Mouse (Mus musculus): ENCODE measurements around the gene Tbx4. TPM values are rescaled to one million over a fixed set of nuclear protein-coding genes. Genes with fewer than 3 reads are reported as not detected.

Tbx4 gene
- polyA plus RNA-seq, 1 experiment from 2014 or later: 0.04 TPM

DNA sequence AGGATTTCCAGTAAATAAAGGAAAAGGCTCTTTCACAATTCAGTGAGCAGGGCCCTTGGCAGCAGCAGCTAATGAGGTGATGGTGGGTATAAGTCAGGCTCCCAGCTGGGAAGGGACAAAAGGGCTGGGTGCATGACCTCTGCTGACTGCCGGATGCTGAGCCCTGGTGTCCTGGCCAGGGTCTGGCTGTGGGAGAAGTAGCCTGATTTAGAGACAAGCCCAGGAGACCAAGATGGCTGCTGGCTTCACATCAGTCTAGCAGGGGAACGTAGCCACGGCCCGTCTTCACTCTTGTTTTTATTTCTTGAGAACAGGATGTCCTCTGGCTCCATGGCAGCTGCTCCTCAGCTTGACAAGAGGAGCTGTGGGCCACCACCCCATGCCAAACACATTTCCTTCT lies 39.7 kb upstream of the Tbx4 start:
- no peak overlapping the region for H3K4me3 ChIP-seq (ENCODE audit: low read depth, low read length)
- no peak overlapping the region for H3K9ac ChIP-seq (ENCODE audit: low read length)
- DNase-seq (ENCODE audit: low spot score, missing footprints) (no peak), ATAC-seq (ENCODE audit: low FRiP score) (no peak)
- no peaks in the 10 kb centered on the region for H3K9me3 ChIP-seq (ENCODE audit: control insufficient read depth, low read length)
- H3K4me1 ChIP-seq (ENCODE audit: control insufficient read depth, insufficient read depth, low read length): peaks cover 7% of the 10 kb centered on the region; the same call in 1 of the 2 replicates
- WGBS: 60% methylated on average over 4 of the region's 4 CpGs
- no peak overlapping the region for H3K4me2 ChIP-seq
- H3K27ac ChIP-seq (ENCODE audit: low read depth, low read length): no peak overlapping the region
- peaks cover 43% of the 10 kb centered on the region for H3K27me3 ChIP-seq (ENCODE audit: control insufficient read depth, insufficient read depth, low read length)
- no peaks in the 10 kb centered on the region for H3K36me3 ChIP-seq (ENCODE audit: control insufficient read depth, insufficient read depth, low read length)

GRCm38 (mm10) chr11:85849037-85849436 lies 37.2 kb upstream of the Tbx4 start:
- no peaks in the 10 kb centered on the region for H3K4me1 ChIP-seq (ENCODE audit: control insufficient read depth, insufficient read depth, low read length)
- peak overlapping the region; percentile 21; the same call in 1 of the 2 replicates for H3K4me3 ChIP-seq (ENCODE audit: low read depth, low read length)
- peaks cover 21% of the 10 kb centered on the region for H3K27me3 ChIP-seq (ENCODE audit: control insufficient read depth, insufficient read depth, low read length)
- no peak overlapping the region for H3K27ac ChIP-seq (ENCODE audit: low read depth, low read length)
- H3K36me3 ChIP-seq (ENCODE audit: control insufficient read depth, insufficient read depth, low read length): no peaks in the 10 kb centered on the region
- peak overlapping the region; percentile 48; the same call in 1 of the 2 replicates for H3K9ac ChIP-seq (ENCODE audit: low read length)
- ATAC-seq (ENCODE audit: low FRiP score): peak; percentile 70; the same call in 1 of the 2 replicates
- DNase-seq (ENCODE audit: low spot score, missing footprints): peak; percentile 95
- WGBS: 3% methylated on average over 21 of the region's 21 CpGs
- peak overlapping the region; percentile 52 for H3K4me2 ChIP-seq
- H3K9me3 ChIP-seq (ENCODE audit: control insufficient read depth, low read length): no peaks in the 10 kb centered on the region

DNA sequence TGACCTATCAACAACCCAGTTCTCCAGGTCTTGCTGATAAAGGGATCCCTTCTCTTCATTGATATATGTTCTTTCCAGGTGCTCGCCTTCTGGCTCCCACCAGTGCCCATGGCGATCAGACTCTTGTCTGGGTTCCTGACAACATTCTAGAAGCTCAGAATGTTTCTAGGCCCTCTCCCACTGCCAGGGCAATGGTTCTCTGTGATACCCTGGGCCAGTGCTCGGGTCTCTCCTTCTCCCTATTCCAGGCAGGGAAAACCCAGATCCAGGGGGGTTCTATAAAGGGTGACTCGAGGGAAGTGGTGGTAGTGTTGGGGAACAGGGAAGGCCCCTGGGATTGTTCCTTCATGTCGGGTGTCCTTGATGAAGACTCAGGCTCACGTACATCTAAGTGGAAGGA lies 36.0 kb upstream of the Tbx4 start, which contains the start of gene Gm11444:
TSS of gene Gm11444 (minus strand) at position 101 of the 400 bp plus-strand sequence.
- no peak for ATAC-seq (ENCODE audit: low FRiP score)
- H3K4me2 ChIP-seq: peak within 1 kb of the TSS; percentile 52; the same call in 1 of the 2 replicates
- no peak within 1 kb of the TSS for H3K4me3 ChIP-seq (ENCODE audit: low read depth, low read length)

DNA sequence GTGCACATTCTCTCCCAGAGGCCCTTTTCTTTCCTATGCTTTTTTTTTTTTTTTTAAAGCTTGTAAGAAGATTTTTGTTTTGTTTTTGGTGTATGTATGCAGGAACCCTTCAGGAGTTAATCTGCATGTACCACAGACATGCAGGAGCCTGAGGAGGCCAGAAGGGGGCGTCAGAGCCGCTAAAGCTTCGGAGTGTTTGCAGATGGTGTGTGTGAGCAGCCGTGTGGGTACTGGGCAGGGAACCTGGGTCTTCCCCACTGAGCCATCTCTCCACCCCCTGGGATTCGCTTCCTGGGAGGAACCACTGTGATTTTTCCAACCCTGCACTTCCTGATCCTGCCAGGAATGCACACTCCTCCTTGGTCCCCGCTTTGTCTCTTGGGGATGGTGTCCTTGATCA lies 35.5 kb upstream of the Tbx4 start:
- no peak for ATAC-seq (ENCODE audit: low FRiP score)
- Histone ChIP-seq H3K27ac (ENCODE audit: low read depth, low read length) (no peak overlapping the region), H3K4me2 (no peak overlapping the region), H3K4me1 (ENCODE audit: control insufficient read depth, insufficient read depth, low read length) (no peaks in the 10 kb centered on the region), H3K9me3 (ENCODE audit: control insufficient read depth, low read length) (no peaks in the 10 kb centered on the region), H3K9ac (ENCODE audit: low read length) (no peak overlapping the region), H3K27me3 (ENCODE audit: control insufficient read depth, insufficient read depth, low read length) (peaks cover 10% of the 10 kb centered on the region), H3K4me3 (ENCODE audit: low read depth, low read length) (no peak overlapping the region), H3K36me3 (ENCODE audit: control insufficient read depth, insufficient read depth, low read length) (no peaks in the 10 kb centered on the region)
- 38% methylated on average over 6 of the region's 6 CpGs for WGBS
- DNase-seq (ENCODE audit: low spot score, missing footprints): peak; percentile 86

More for the DNA sequence above, 36.0 kb upstream of the Tbx4 start, which contains the start of gene Gm11444:
- no peak for DNase-seq (ENCODE audit: low spot score, missing footprints)
- Histone ChIP-seq H3K36me3 (ENCODE audit: control insufficient read depth, insufficient read depth, low read length) (no peaks in the 10 kb centered on the region), H3K4me1 (ENCODE audit: control insufficient read depth, insufficient read depth, low read length) (no peaks in the 10 kb centered on the region), H3K9ac (ENCODE audit: low read length) (no peak within 1 kb of the TSS), H3K27ac (ENCODE audit: low read depth, low read length) (no peak within 1 kb of the TSS), H3K9me3 (ENCODE audit: control insufficient read depth, low read length) (no peaks in the 10 kb centered on the region), H3K27me3 (ENCODE audit: control insufficient read depth, insufficient read depth, low read length) (peaks cover 15% of the 10 kb centered on the region)
- WGBS: 84% methylated on average over 6 of the region's 6 CpGs

- WGBS: 10% methylated on average over 6 of the region's 6 CpGs
- Histone ChIP-seq H3K9ac (ENCODE audit: low read length) (no peak overlapping the region), H3K4me1 (ENCODE audit: control insufficient read depth, insufficient read depth, low read length) (peaks cover 9% of the 10 kb centered on the region; the same call in 1 of the 2 replicates), H3K27ac (ENCODE audit: low read depth, low read length) (peak overlapping the region; percentile 30; the same call in 1 of the 2 replicates), H3K4me2 (peak overlapping the region; percentile 29; the same call in 1 of the 2 replicates), H3K36me3 (ENCODE audit: control insufficient read depth, insufficient read depth, low read length) (no peaks in the 10 kb centered on the region), H3K9me3 (ENCODE audit: control insufficient read depth, low read length) (no peaks in the 10 kb centered on the region), H3K4me3 (ENCODE audit: low read depth, low read length) (no peak overlapping the region), H3K27me3 (ENCODE audit: control insufficient read depth, insufficient read depth, low read length) (no peaks in the 10 kb centered on the region)
- DNase-seq (ENCODE audit: low spot score, missing footprints) (peak; percentile 92), ATAC-seq (ENCODE audit: low FRiP score) (peak; percentile 77)
Measured at GRCm38 (mm10) chr11:85857997-85858698, 28.1 kb upstream of the Tbx4 start.

GRCm38 (mm10) chr11:85864363-85864762 lies 21.9 kb upstream of the Tbx4 start:
- H3K27ac ChIP-seq (ENCODE audit: low read depth, low read length): no peak overlapping the region
- no peaks in the 10 kb centered on the region for H3K4me1 ChIP-seq (ENCODE audit: control insufficient read depth, insufficient read depth, low read length)
- H3K9me3 ChIP-seq (ENCODE audit: control insufficient read depth, low read length): no peaks in the 10 kb centered on the region
- 47% methylated on average over 7 of the region's 7 CpGs for WGBS
- no peaks in the 10 kb centered on the region for H3K27me3 ChIP-seq (ENCODE audit: control insufficient read depth, insufficient read depth, low read length)
- H3K36me3 ChIP-seq (ENCODE audit: control insufficient read depth, insufficient read depth, low read length): no peaks in the 10 kb centered on the region
- no peak overlapping the region for H3K4me2 ChIP-seq
- no peak overlapping the region for H3K9ac ChIP-seq (ENCODE audit: low read length)
- no peak overlapping the region for H3K4me3 ChIP-seq (ENCODE audit: low read depth, low read length)
- no peak for DNase-seq (ENCODE audit: low spot score, missing footprints)
- ATAC-seq (ENCODE audit: low FRiP score): no peak

- WGBS: 61% methylated on average over 24 of the region's 24 CpGs
- H3K4me3 ChIP-seq (ENCODE audit: low read depth, low read length): no peak overlapping the region
- no peak for DNase-seq (ENCODE audit: low spot score, missing footprints)
- H3K4me2 ChIP-seq: no peak overlapping the region
- no peaks in the 10 kb centered on the region for H3K27me3 ChIP-seq (ENCODE audit: control insufficient read depth, insufficient read depth, low read length)
- no peaks in the 10 kb centered on the region for H3K4me1 ChIP-seq (ENCODE audit: control insufficient read depth, insufficient read depth, low read length)
- ATAC-seq (ENCODE audit: low FRiP score): no peak
- H3K9me3 ChIP-seq (ENCODE audit: control insufficient read depth, low read length): no peaks in the 10 kb centered on the region
- H3K9ac ChIP-seq (ENCODE audit: low read length): no peak overlapping the region
- H3K27ac ChIP-seq (ENCODE audit: low read depth, low read length): no peak overlapping the region
- no peaks in the 10 kb centered on the region for H3K36me3 ChIP-seq (ENCODE audit: control insufficient read depth, insufficient read depth, low read length)
Measured at GRCm38 (mm10) chr11:85876059-85876788, 10.0 kb upstream of the Tbx4 start.

GRCm38 (mm10) chr11:85884498-85884897 lies 1.7 kb upstream of the Tbx4 start:
- ATAC-seq (ENCODE audit: low FRiP score) (no peak), DNase-seq (ENCODE audit: low spot score, missing footprints) (no peak)
- H3K4me3 ChIP-seq (ENCODE audit: low read depth, low read length): no peak overlapping the region
- H3K27ac ChIP-seq (ENCODE audit: low read depth, low read length): no peak overlapping the region
- no peak overlapping the region for H3K4me2 ChIP-seq
- H3K4me1 ChIP-seq (ENCODE audit: control insufficient read depth, insufficient read depth, low read length): peaks cover 9% of the 10 kb centered on the region; the same call in 1 of the 2 replicates
- WGBS: 51% methylated on average over 4 of the region's 4 CpGs
- no peak overlapping the region for H3K9ac ChIP-seq (ENCODE audit: low read length)
- H3K36me3 ChIP-seq (ENCODE audit: control insufficient read depth, insufficient read depth, low read length): no peaks in the 10 kb centered on the region
- H3K27me3 ChIP-seq (ENCODE audit: control insufficient read depth, insufficient read depth, low read length): peaks cover 48% of the 10 kb centered on the region
- no peaks in the 10 kb centered on the region for H3K9me3 ChIP-seq (ENCODE audit: control insufficient read depth, low read length)

- DNase-seq (ENCODE audit: low spot score, missing footprints): peak; percentile 95
- peaks cover 67% of the 10 kb centered on the region for H3K27me3 ChIP-seq (ENCODE audit: control insufficient read depth, insufficient read depth, low read length)
- peaks cover 15% of the 10 kb centered on the region for H3K4me1 ChIP-seq (ENCODE audit: control insufficient read depth, insufficient read depth, low read length)
- no peaks in the 10 kb centered on the region for H3K9me3 ChIP-seq (ENCODE audit: control insufficient read depth, low read length)
- H3K27ac ChIP-seq (ENCODE audit: low read depth, low read length): no peak overlapping the region
- H3K4me3 ChIP-seq (ENCODE audit: low read depth, low read length): 0 out of 2 replicates have a peak overlapping the region, but pooled peaks have one; percentile 1
- no peaks in the 10 kb centered on the region for H3K36me3 ChIP-seq (ENCODE audit: control insufficient read depth, insufficient read depth, low read length)
- ATAC-seq (ENCODE audit: low FRiP score): 0 out of 2 replicates have a peak, but pooled peaks have one; percentile 16
- peak overlapping the region; percentile 14; the same call in 1 of the 2 replicates for H3K4me2 ChIP-seq
- WGBS: under 1% methylated on average over 22 of the region's 22 CpGs
- H3K9ac ChIP-seq (ENCODE audit: low read length): no peak overlapping the region
Measured at GRCm38 (mm10) chr11:85886429-85886785, 185 bp downstream of the Tbx4 start.

Data from midbrain, embryonic 11.5 days (tissue).